Mouse (Mus musculus): Measurements from ENCODE around the gene Adm. TPM values are rescaled to one million over a fixed set of nuclear protein-coding genes. Genes with fewer than 3 reads are reported as not detected.

Gene Adm
- polyA plus RNA-seq, 1 experiment from 2014 or later = 1.8 TPM

DNA sequence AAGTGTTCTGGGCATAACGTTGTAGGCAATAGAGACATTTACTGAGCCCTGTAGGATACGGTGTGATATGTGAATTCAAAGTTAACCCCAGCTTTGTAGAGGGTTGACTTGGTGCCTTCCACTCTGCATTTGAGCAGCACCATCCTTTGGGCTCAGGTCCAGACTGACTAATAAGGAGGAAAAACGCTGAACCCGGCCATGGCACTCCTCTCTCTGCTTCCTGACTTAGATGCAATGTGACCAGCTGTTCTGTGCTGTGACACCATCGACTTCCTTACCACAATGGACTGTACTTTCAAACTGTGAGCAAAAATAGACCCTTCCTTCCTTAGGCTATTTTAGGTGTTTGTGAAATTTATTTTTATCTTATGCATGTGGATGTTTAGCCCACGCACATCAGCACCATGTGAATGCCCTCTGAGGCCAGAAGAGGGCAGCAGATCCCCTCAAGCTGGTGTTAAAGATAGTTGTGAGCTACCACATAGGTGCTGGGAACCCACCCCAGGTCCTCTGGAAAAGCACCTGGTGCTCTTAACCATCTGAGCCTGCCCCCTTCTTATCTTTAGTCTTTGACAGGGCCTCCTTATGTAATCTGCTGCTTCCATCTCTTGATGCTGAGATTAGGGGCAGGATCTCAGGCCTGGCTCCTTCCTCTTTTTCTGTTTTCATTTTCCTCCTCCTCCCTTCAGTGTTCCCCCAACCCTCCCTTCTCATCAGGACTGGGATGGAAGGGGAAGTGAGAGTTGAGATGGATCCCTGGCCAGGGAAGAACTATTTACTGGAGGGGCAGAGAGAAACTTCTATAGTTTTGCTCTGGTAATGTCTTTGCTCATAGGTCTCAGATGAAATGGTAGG lies 21.9 kb downstream of the Adm start:
- Histone ChIP-seq H3K36me3 (ENCODE audit: control insufficient read depth, insufficient read depth, low read length) (no peaks in the 10 kb centered on the region), H3K27ac (ENCODE audit: low read depth, low read length) (no peak overlapping the region)
- no peak for DNase-seq (ENCODE audit: low spot score)

DNA sequence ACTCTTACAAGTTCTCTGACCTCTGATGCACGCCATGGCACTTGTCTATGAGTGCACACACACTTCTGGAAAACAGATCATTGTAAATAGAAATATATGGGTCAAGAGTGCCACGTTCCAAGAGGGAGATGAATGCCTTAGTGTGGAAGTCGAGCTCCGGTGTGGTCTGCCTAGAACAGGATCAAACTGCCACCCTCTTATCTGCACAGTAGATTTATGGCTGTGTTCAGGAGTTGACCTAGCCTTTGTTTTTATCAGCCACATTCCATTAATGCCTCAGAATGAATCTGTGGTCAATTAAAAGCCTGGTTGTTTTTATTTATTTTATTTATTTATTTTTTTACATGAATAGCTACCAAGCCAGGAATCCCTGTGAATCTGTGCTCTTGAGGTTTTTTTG lies 23.0 kb downstream of the Adm start:
- H3K4me3 ChIP-seq (ENCODE audit: low read depth, low read length) = no peak overlapping the region
- H3K9me3 ChIP-seq (replicated peaks; ENCODE audit: control insufficient read depth, low read length) = no peaks in the 10 kb centered on the region
- no peaks in the 10 kb centered on the region for H3K27me3 ChIP-seq (replicated peaks; ENCODE audit: control insufficient read depth, insufficient read depth, low read length)
- no peak overlapping the region for H3K9ac ChIP-seq (ENCODE audit: low read length)
- 88% methylated on average over 4 of the region's 4 CpGs for WGBS
- no peaks in the 10 kb centered on the region for H3K36me3 ChIP-seq (ENCODE audit: control insufficient read depth, insufficient read depth, low read length)
- DNase-seq (ENCODE audit: low spot score) (no peak), ATAC-seq (no peak)
- no peak overlapping the region for H3K4me2 ChIP-seq (ENCODE audit: low read length)
- no peaks in the 10 kb centered on the region for H3K4me1 ChIP-seq (ENCODE audit: control insufficient read depth, insufficient read depth, low read length)
- no peak overlapping the region for H3K27ac ChIP-seq (ENCODE audit: low read depth, low read length)

More for the DNA sequence above, 21.9 kb downstream of the Adm start:
- Histone ChIP-seq H3K4me3 (ENCODE audit: low read depth, low read length) (no peak overlapping the region), H3K27me3 (replicated peaks; ENCODE audit: control insufficient read depth, insufficient read depth, low read length) (no peaks in the 10 kb centered on the region), H3K4me1 (ENCODE audit: control insufficient read depth, insufficient read depth, low read length) (no peaks in the 10 kb centered on the region), H3K9me3 (replicated peaks; ENCODE audit: control insufficient read depth, low read length) (no peaks in the 10 kb centered on the region), H3K4me2 (ENCODE audit: low read length) (no peak overlapping the region), H3K9ac (ENCODE audit: low read length) (no peak overlapping the region)
- ATAC-seq = no peak
- 88% methylated on average over 6 of the region's 6 CpGs for WGBS

DNA sequence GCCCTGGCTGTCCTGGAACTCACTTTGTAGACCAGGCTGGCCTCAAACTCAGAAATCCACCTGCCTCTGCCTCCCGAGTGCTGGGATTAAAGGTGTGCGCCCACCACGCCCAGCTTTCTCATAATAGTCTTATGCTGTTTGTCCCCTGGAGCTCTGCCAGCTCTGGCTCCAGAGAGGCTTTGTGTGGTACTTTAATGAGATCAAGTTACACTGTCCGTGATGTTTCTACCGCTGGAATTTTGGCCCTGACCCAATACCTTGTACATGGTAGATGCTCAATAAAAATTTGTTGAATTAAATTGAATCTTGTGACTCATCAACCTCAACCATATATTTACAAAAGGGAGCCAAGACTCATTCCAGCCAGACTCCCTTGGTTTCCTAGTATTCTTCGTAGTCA lies 23.6 kb downstream of the Adm start:
- Histone ChIP-seq H3K9ac (ENCODE audit: low read length) (no peak overlapping the region), H3K4me2 (ENCODE audit: low read length) (no peak overlapping the region), H3K4me3 (ENCODE audit: low read depth, low read length) (no peak overlapping the region), H3K4me1 (ENCODE audit: control insufficient read depth, insufficient read depth, low read length) (no peaks in the 10 kb centered on the region), H3K36me3 (ENCODE audit: control insufficient read depth, insufficient read depth, low read length) (no peaks in the 10 kb centered on the region), H3K27me3 (replicated peaks; ENCODE audit: control insufficient read depth, insufficient read depth, low read length) (no peaks in the 10 kb centered on the region), H3K27ac (ENCODE audit: low read depth, low read length) (no peak overlapping the region), H3K9me3 (replicated peaks; ENCODE audit: control insufficient read depth, low read length) (no peaks in the 10 kb centered on the region)
- WGBS = 79% methylated on average over 6 of the region's 6 CpGs
- DNase-seq (ENCODE audit: low spot score) (no peak), ATAC-seq (no peak)

DNA sequence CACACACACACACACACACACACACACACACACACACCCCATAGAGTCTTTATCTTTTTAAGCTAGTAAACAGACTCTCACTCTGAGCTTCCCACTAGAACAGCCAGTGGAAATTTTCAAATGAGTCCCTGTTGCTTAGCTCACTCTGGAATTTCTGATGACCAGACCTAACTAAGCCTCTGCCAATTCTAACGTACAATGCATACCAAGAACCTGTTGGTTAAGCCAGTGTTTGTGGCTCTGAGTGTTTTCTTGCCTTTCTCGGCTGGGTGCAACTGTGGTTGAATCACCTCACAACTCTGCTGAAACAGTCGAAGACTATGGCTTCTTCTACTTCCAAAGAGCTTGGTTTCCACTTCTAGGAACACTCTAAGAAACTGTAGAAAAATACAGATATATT lies 27.8 kb downstream of the Adm start:
- H3K4me3 ChIP-seq (ENCODE audit: low read depth, low read length) = no peak overlapping the region
- DNase-seq (ENCODE audit: low spot score) (no peak), ATAC-seq (no peak)
- WGBS = 76% methylated on average over 3 of the region's 3 CpGs
- no peaks in the 10 kb centered on the region for H3K36me3 ChIP-seq (ENCODE audit: control insufficient read depth, insufficient read depth, low read length)
- no peak overlapping the region for H3K4me2 ChIP-seq (ENCODE audit: low read length)
- no peaks in the 10 kb centered on the region for H3K4me1 ChIP-seq (ENCODE audit: control insufficient read depth, insufficient read depth, low read length)
- H3K9me3 ChIP-seq (replicated peaks; ENCODE audit: control insufficient read depth, low read length) = no peaks in the 10 kb centered on the region
- no peak overlapping the region for H3K9ac ChIP-seq (ENCODE audit: low read length)
- H3K27ac ChIP-seq (ENCODE audit: low read depth, low read length) = no peak overlapping the region
- no peaks in the 10 kb centered on the region for H3K27me3 ChIP-seq (replicated peaks; ENCODE audit: control insufficient read depth, insufficient read depth, low read length)

DNA sequence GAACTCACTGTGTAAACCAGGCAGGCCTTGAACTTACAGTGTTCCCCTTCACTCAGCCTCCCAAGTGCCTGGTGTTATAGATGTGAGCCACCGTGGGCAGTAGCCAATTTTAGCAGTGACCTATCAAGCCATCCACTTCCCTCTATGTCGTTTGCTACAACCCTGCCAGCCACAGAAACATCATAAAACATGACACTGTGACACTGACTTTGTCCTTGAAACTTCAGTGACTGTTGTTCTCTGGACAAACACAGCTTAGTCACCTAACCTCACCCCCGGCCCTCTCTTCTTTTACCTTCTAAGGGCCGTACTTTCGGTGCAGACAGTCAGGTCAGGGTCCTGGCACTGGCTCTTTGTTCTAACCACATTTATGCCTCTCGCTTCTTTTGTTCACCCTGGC lies 28.5 kb downstream of the Adm start:
- H3K4me2 ChIP-seq (ENCODE audit: low read length) = no peak overlapping the region
- no peak overlapping the region for H3K27ac ChIP-seq (ENCODE audit: low read depth, low read length)
- no peaks in the 10 kb centered on the region for H3K9me3 ChIP-seq (replicated peaks; ENCODE audit: control insufficient read depth, low read length)
- no peak for DNase-seq (ENCODE audit: low spot score)
- H3K27me3 ChIP-seq (replicated peaks; ENCODE audit: control insufficient read depth, insufficient read depth, low read length) = no peaks in the 10 kb centered on the region
- no peaks in the 10 kb centered on the region for H3K36me3 ChIP-seq (ENCODE audit: control insufficient read depth, insufficient read depth, low read length)
- ATAC-seq = no peak
- WGBS = 75% methylated on average over 6 of the region's 6 CpGs
- no peak overlapping the region for H3K4me3 ChIP-seq (ENCODE audit: low read depth, low read length)
- H3K9ac ChIP-seq (ENCODE audit: low read length) = no peak overlapping the region
- H3K4me1 ChIP-seq (ENCODE audit: control insufficient read depth, insufficient read depth, low read length) = no peaks in the 10 kb centered on the region

DNA sequence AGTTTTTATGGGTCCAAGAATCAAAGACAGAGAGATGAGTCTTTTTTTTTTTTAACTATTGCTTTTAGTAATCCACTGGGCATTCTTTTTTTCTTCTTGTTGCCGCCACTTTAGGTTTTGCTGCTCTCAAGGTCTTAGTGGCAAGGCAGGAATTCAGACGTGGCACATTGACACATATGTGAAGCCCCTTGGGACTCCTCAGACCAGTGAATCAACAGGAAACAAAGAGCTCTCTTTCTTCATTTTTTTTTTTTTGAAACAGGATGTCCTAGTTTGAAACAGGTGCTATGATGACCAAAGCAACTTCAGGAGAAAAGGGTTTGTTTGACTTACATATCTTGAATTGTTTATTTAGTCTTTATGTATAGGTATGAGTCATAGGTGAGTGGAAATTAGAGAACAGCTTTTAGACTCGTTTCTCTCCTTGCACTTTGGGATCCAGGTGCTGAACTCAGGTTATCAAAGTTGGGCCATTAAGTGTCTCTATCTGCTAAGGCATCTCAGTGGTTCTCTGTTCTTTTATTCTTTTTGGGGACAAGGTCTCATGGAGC lies 31.0 kb downstream of the Adm start:
- ATAC-seq (no peak), DNase-seq (ENCODE audit: low spot score) (no peak)
- H3K4me3 ChIP-seq (ENCODE audit: low read depth, low read length) = no peak overlapping the region
- no peak overlapping the region for H3K27ac ChIP-seq (ENCODE audit: low read depth, low read length)
- no peaks in the 10 kb centered on the region for H3K27me3 ChIP-seq (replicated peaks; ENCODE audit: control insufficient read depth, insufficient read depth, low read length)
- no peaks in the 10 kb centered on the region for H3K9me3 ChIP-seq (replicated peaks; ENCODE audit: control insufficient read depth, low read length)
- no peak overlapping the region for H3K4me2 ChIP-seq (ENCODE audit: low read length)
- no peaks in the 10 kb centered on the region for H3K4me1 ChIP-seq (ENCODE audit: control insufficient read depth, insufficient read depth, low read length)
- WGBS = 74% methylated on average over 3 of the region's 3 CpGs
- H3K36me3 ChIP-seq (ENCODE audit: control insufficient read depth, insufficient read depth, low read length) = no peaks in the 10 kb centered on the region
- no peak overlapping the region for H3K9ac ChIP-seq (ENCODE audit: low read length)

DNA sequence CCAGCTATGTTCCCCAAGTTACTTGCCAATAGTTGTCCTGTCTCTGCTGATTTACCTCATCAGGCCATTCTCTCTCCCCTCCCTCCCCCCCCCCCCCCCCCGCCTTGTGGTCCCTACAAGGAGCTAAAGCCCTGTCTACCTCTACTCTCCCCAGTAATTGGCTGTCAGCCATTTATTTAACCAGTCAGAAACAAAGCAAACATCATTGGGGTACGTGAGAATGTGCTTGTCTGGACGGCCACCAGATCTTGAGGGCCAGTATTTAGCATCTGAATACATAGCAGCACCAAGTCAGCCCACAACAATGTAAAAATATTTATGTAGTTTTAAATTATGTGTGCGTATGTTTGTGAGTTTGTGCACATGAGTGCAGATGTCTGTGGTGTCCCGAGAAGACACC lies 39.1 kb downstream of the Adm start:
- no peak overlapping the region for H3K9ac ChIP-seq (ENCODE audit: low read length)
- no peak overlapping the region for H3K27ac ChIP-seq (ENCODE audit: low read depth, low read length)
- WGBS = 35% methylated on average over 4 of the region's 5 CpGs
- DNase-seq (ENCODE audit: low spot score) (peak; percentile 53), ATAC-seq (no peak)
- no peak overlapping the region for H3K4me3 ChIP-seq (ENCODE audit: low read depth, low read length)
- H3K4me2 ChIP-seq (ENCODE audit: low read length) = no peak overlapping the region
- no peaks in the 10 kb centered on the region for H3K9me3 ChIP-seq (replicated peaks; ENCODE audit: control insufficient read depth, low read length)
- H3K4me1 ChIP-seq (ENCODE audit: control insufficient read depth, insufficient read depth, low read length) = no peaks in the 10 kb centered on the region
- no peaks in the 10 kb centered on the region for H3K27me3 ChIP-seq (replicated peaks; ENCODE audit: control insufficient read depth, insufficient read depth, low read length)
- H3K36me3 ChIP-seq (ENCODE audit: control insufficient read depth, insufficient read depth, low read length) = no peaks in the 10 kb centered on the region

DNA sequence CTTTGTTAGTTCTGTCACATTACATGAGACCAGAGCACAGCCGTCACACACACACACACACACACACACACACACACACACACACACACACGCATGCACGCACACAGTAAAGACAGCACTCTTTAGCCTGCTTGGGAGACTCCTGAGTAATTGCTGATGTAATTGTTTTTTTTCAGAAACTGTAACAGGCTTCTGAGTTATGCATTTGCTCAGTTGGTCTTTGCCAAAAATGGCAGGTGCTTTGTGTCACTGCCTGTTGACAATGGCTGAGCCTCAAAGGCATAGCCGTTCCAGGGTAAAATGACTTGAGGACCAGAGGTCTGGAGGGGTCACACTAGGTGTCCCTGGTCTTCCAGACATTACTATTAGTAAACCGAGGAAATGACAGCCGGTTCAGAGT lies 40.8 kb downstream of the Adm start:
- no peak for ATAC-seq
- DNase-seq (ENCODE audit: low spot score) = peak; percentile 40
- WGBS = 60% methylated on average over 6 of the region's 6 CpGs

DNA sequence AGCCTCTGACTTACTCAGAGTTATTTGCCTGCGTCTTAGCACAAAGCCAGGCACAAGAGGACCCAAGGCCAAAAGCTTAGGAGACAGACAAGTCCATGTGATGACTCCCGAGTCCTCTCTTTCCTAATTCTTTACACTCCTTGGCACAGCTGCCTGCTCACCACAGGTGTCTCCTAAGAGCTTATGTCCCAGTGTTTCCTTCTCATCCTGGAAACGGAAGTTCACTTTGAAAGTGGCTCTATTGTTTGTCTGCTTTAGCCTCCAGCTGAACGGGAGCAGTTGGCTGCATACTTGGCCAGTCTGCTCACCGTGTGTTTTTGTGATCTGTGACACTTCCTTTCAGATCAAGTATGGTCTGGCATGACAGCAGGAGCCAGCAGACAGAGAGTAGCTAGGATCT lies 41.3 kb downstream of the Adm start:
- H3K27ac ChIP-seq (ENCODE audit: low read depth, low read length) = no peak overlapping the region
- H3K4me2 ChIP-seq (ENCODE audit: low read length) = no peak overlapping the region
- WGBS = 9% methylated on average over 5 of the region's 5 CpGs
- H3K9me3 ChIP-seq (replicated peaks; ENCODE audit: control insufficient read depth, low read length) = no peaks in the 10 kb centered on the region
- H3K9ac ChIP-seq (ENCODE audit: low read length) = no peak overlapping the region
- H3K36me3 ChIP-seq (ENCODE audit: control insufficient read depth, insufficient read depth, low read length) = no peaks in the 10 kb centered on the region
- no peak overlapping the region for H3K4me3 ChIP-seq (ENCODE audit: low read depth, low read length)
- no peaks in the 10 kb centered on the region for H3K27me3 ChIP-seq (replicated peaks; ENCODE audit: control insufficient read depth, insufficient read depth, low read length)
- ATAC-seq = no peak
- no peaks in the 10 kb centered on the region for H3K4me1 ChIP-seq (ENCODE audit: control insufficient read depth, insufficient read depth, low read length)
- DNase-seq (ENCODE audit: low spot score) = peak; percentile 20

More for the DNA sequence above, 40.8 kb downstream of the Adm start:
- no peak overlapping the region for H3K4me3 ChIP-seq (ENCODE audit: low read depth, low read length)
- no peak overlapping the region for H3K4me2 ChIP-seq (ENCODE audit: low read length)
- no peaks in the 10 kb centered on the region for H3K4me1 ChIP-seq (ENCODE audit: control insufficient read depth, insufficient read depth, low read length)
- H3K27ac ChIP-seq (ENCODE audit: low read depth, low read length) = no peak overlapping the region
- H3K9ac ChIP-seq (ENCODE audit: low read length) = no peak overlapping the region
- H3K27me3 ChIP-seq (replicated peaks; ENCODE audit: control insufficient read depth, insufficient read depth, low read length) = no peaks in the 10 kb centered on the region
- H3K9me3 ChIP-seq (replicated peaks; ENCODE audit: control insufficient read depth, low read length) = no peaks in the 10 kb centered on the region
- H3K36me3 ChIP-seq (ENCODE audit: control insufficient read depth, insufficient read depth, low read length) = no peaks in the 10 kb centered on the region
